Mouse (Mus musculus): ENCODE measurements around the gene Clpp. TPM values are rescaled to one million over a fixed set of nuclear protein-coding genes. Genes with fewer than 3 reads are reported as not detected.

Gene Clpp
- polyA plus RNA-seq, 1 experiment from 2014 or later: 165 TPM

DNA sequence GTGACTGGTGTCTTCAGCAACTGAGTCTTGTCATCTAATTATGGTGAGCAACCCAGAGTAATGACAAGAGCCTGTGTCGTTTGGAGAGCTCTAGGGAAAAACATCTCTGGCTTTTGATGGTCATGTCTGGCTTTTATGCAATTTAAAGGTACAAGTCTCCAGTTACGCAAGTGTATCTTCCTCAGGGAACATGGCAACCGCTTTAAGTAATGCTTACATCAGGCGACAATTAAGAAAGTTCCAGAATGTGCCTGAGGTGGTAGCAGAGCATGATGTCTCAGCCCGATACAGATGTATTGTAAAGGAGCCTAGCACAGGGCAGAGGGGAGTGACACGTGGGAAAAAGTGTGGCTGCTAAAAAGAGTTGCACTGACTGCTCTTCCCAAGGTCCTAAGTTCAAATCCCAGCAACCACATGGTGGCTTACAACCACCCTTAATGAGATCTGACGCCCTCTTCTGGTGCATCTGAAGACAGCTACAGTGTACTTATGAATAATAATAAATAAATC lies 1.1 kb upstream of the Clpp start:
- H3K27ac ChIP-seq: peak overlapping the region; percentile 81; the same call in 1 of the 2 replicates
- no peaks in the 10 kb centered on the region for H3K9me3 ChIP-seq (replicated peaks)
- WGBS: 68% methylated on average over 7 of the region's 7 CpGs
- peak overlapping the region; percentile 90; the same call in 1 of the 2 replicates for H3K9ac ChIP-seq
- peak overlapping the region; percentile 82 for H3K4me2 ChIP-seq
- H3K4me3 ChIP-seq (replicated peaks): peak overlapping the region; percentile 91
- H3K4me1 ChIP-seq: peaks cover 14% of the 10 kb centered on the region
- H3K27me3 ChIP-seq: no peaks in the 10 kb centered on the region
- no peak for ATAC-seq (replicated peaks; ENCODE audit: low FRiP score)
- H3K36me3 ChIP-seq: peaks cover 27% of the 10 kb centered on the region

DNA sequence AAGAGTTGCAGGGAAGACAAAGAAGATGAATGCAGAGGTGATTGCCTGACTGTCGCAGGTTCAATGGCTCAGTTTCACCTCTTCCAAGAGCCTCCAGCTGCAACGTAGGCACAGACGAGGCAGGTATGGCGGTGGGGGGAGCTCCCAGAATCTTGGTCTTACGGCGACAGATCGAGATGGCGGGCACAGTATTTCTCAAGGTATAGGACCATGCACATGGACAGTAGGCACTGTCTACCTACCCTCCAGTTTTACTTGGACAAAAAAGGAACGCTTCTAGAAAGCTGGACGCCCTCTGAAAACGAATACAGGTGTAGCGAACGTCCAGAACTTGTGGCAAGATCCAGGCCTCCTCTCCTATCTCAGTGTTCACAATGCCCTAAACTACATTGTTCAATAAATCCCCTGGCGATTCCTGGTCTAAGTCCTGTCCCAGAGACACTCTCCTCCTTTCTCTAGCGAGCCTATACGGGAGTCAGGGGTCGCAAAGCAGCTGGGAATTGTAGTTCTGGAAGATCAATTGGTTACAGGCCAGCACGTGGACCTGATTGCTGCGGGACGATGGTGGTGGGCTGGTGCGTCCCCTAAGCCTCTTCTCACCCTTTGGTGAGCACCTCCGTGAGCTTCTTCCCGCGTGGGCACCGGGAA lies 514 bp upstream of the Clpp start:
- H3K4me1 ChIP-seq: peaks cover 14% of the 10 kb centered on the region
- whole genome bisulfite sequencing: 4% methylated on average over 25 of the region's 25 CpGs
- peak overlapping the region; percentile 82 for H3K4me2 ChIP-seq
- peak overlapping the region; percentile 90 for H3K9ac ChIP-seq
- peaks cover 33% of the 10 kb centered on the region for H3K36me3 ChIP-seq
- ATAC-seq (replicated peaks; ENCODE audit: low FRiP score): peak; percentile 94
- H3K27me3 ChIP-seq: no peaks in the 10 kb centered on the region
- H3K27ac ChIP-seq: peak overlapping the region; percentile 81
- no peaks in the 10 kb centered on the region for H3K9me3 ChIP-seq (replicated peaks)
- peak overlapping the region; percentile 91 for H3K4me3 ChIP-seq (replicated peaks)

DNA sequence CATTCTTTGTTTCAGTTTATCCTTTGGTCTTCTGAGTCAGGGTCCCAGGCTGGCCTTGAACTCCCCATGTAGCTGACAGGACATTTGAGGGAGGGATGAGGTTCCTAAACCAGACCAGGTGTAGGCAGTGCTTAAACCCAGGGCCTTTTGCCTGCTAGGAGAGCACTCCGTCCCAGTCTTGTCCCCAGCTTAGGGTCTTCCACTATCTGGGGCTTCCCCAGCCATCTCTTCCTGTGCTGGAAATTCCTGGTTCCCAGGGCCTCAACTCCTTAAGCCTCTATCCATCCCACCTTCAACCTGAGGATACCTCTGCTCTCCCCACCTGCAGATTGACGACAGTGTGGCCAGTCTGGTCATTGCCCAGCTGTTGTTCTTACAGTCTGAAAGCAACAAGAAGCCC lies 861 bp downstream of the Clpp start:
- Histone ChIP-seq H3K4me2 (peak overlapping the region; percentile 82), H3K9ac (peak overlapping the region; percentile 90), H3K4me3 (replicated peaks) (peak overlapping the region; percentile 91), H3K4me1 (peaks cover 14% of the 10 kb centered on the region), H3K27me3 (no peaks in the 10 kb centered on the region), H3K9me3 (replicated peaks) (no peaks in the 10 kb centered on the region), H3K36me3 (peaks cover 47% of the 10 kb centered on the region), H3K27ac (no peak overlapping the region)
- ATAC-seq (replicated peaks; ENCODE audit: low FRiP score): no peak
- WGBS: 77% methylated on average over 2 of the region's 2 CpGs

DNA sequence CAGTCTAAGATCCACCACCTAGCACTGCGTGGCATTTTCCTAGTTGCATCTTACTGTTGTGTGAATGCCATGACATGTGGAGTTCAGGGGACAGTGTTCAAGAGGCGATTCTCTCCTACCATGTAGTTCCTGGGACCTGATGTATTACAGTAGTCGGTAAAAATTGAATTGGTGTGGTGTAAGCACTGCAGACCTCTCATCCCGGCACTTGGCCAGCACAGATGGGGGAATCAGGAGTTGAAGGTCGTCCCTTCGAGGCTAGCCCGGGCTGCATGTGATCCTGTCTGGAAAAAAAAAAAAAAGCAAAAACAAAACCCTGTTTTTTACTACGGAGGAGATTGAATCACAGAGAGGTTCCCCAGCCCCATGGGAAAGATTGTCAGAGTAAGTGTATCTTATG lies 4.9 kb downstream of the Clpp start:
- H3K4me1 ChIP-seq: peaks cover 22% of the 10 kb centered on the region
- H3K36me3 ChIP-seq: peaks cover 69% of the 10 kb centered on the region
- H3K27me3 ChIP-seq: no peaks in the 10 kb centered on the region
- H3K27ac ChIP-seq: no peak overlapping the region
- no peak overlapping the region for H3K4me3 ChIP-seq (replicated peaks)
- H3K4me2 ChIP-seq: no peak overlapping the region
- no peak overlapping the region for H3K9ac ChIP-seq
- WGBS: 88% methylated on average over 8 of the region's 8 CpGs
- ATAC-seq (replicated peaks; ENCODE audit: low FRiP score): no peak
- no peaks in the 10 kb centered on the region for H3K9me3 ChIP-seq (replicated peaks)

DNA sequence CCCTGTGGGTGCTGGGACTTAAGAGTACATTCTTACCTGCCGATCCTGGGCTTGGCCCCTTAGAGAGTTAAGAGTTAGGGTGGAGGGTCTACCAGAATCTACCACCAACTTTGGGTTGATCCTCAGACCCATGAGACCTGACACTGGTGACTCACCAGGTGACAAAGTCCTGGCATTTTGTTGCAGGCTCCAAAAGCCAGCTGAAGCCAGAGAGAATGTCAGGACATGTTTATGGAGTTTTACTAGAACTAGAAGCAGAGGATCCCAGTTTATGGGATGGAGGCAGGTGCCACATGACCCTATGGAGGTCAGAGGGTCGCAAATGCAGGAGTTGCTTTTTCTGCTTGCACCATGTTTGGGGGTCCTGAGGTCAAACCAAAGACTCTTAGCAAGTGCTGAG lies 6.4 kb downstream of the Clpp start:
- Histone ChIP-seq H3K4me2 (peak overlapping the region; percentile 82; the same call in 1 of the 2 replicates), H3K9me3 (replicated peaks) (no peaks in the 10 kb centered on the region), H3K36me3 (peaks cover 76% of the 10 kb centered on the region)

DNA sequence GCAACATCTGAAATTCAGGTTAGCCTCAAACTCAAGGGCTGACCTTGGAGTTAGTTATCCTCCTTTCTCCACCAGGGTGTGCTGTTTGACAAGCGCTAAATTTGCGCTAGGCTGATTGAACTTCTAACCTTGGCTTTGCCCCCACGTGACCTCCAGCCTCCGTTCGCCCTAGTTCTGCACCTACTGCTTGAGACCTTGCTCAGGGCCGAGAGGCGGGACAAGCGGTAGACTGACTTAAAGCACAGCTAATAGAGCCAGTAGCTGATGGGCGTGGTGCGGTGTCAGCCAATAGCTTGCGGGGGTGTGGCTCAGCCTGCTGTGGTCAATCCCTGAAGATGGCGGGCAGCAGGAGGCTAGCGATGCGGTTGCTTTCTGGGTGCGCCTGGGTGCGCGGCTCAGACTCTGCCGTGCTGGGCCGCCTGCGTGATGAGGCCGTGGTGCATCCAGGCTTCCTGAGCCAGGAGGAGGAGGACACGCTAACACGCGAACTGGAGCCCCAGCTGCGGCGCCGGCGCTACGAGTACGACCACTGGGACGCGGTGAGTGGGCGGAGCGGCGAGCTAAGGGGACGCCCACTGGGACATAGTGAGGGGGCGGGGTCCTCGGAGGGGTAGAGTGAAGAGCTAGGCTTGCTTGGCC lies 7.0 kb downstream of the Clpp start, which contains the start of gene Alkbh7:
Gene Alkbh7, plus strand, starts transcription at position 311 of the 639 bp plus-strand sequence.
- WGBS: under 1% methylated on average over 38 of the region's 38 CpGs
- Histone ChIP-seq H3K4me1 (peaks cover 10% of the 10 kb centered on the region), H3K4me2 (peak within 1 kb of the TSS; percentile 82), H3K27ac (peak within 1 kb of the TSS; percentile 90), H3K4me3 (replicated peaks) (peak within 1 kb of the TSS; percentile 88), H3K9me3 (replicated peaks) (no peaks in the 10 kb centered on the region), H3K9ac (peak within 1 kb of the TSS; percentile 61), H3K36me3 (peaks cover 69% of the 10 kb centered on the region), H3K27me3 (no peaks in the 10 kb centered on the region)
- ATAC-seq (replicated peaks; ENCODE audit: low FRiP score): peak; percentile 99

More for the DNA sequence above, 6.4 kb downstream of the Clpp start:
- Histone ChIP-seq H3K4me3 (replicated peaks) (no peak overlapping the region), H3K4me1 (peaks cover 13% of the 10 kb centered on the region), H3K9ac (no peak overlapping the region), H3K27ac (0 out of 2 replicates have a peak overlapping the region, but pooled peaks have one; percentile 90), H3K27me3 (no peaks in the 10 kb centered on the region)
- 76% methylated on average over 2 of the region's 2 CpGs for WGBS
- ATAC-seq (replicated peaks; ENCODE audit: low FRiP score): no peak

DNA sequence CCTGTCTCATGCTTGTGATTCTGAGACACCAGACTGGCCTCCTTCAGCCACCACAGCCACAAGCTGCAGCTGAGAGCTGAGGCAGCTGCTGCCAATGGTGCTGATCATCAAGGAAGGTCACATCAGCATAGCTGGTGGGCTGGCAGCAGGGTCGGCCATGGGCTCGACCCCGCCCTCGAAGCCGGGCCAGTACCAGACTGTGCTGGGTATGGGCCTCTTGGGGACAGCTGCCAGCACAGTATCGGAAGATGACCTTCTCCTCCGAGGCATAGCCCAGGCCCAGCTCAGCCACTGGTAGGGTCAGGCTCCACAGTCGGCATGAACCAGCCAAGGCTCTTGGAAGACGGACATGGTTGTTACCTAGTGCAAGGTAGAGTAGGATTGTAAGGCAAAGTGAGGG lies 9.3 kb downstream of the Clpp start:
- no peak overlapping the region for H3K4me3 ChIP-seq (replicated peaks)
- H3K27me3 ChIP-seq: no peaks in the 10 kb centered on the region
- H3K4me2 ChIP-seq: no peak overlapping the region
- H3K4me1 ChIP-seq: peaks cover 10% of the 10 kb centered on the region
- peaks cover 69% of the 10 kb centered on the region for H3K36me3 ChIP-seq
- H3K9ac ChIP-seq: no peak overlapping the region
- H3K9me3 ChIP-seq (replicated peaks): no peaks in the 10 kb centered on the region
- H3K27ac ChIP-seq: no peak overlapping the region
- no peak for ATAC-seq (replicated peaks; ENCODE audit: low FRiP score)
- WGBS: 95% methylated on average over 9 of the region's 9 CpGs

DNA sequence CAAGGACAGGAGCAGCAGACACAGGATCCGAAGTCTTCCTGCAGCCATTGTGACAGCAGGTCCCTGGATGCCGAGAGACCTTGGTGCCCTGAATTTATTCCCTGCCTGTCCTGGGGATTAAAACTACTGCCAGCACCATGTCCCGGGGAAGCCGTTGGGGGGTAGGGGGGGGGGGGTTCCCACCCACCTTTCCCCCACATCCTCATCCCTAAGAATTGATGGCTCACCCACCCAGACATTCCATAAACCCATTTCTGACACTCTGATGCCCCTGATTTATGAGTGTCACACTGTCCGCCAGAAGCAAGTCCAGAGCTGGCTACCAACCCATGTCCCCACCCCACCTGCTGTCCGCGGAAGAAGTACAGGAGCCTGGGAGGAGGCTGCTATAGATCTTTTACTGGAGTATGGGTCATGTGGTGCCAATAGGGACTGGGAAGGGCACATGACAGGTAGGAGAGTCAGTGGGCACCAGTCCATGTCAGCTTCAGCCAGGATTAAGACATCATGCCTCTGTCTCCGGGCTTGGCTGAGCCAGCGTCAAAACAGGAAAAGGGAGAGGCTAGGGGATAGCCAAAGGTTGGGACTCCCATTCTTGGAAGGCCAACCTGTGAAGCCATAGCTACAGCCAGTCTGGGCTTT lies 10.0 kb downstream of the Clpp start, which contains the start of gene Pspn:
Gene Pspn, minus strand, starts transcription at position 51 of the 642 bp plus-strand sequence.
- Histone ChIP-seq H3K9ac (no peak within 1 kb of the TSS), H3K4me3 (replicated peaks) (no peak within 1 kb of the TSS), H3K27me3 (no peaks in the 10 kb centered on the region), H3K27ac (no peak within 1 kb of the TSS), H3K4me2 (no peak within 1 kb of the TSS), H3K36me3 (peaks cover 69% of the 10 kb centered on the region), H3K4me1 (peaks cover 10% of the 10 kb centered on the region), H3K9me3 (replicated peaks) (no peaks in the 10 kb centered on the region)
- ATAC-seq (replicated peaks; ENCODE audit: low FRiP score): no peak
- 82% methylated on average over 9 of the region's 9 CpGs for WGBS

DNA sequence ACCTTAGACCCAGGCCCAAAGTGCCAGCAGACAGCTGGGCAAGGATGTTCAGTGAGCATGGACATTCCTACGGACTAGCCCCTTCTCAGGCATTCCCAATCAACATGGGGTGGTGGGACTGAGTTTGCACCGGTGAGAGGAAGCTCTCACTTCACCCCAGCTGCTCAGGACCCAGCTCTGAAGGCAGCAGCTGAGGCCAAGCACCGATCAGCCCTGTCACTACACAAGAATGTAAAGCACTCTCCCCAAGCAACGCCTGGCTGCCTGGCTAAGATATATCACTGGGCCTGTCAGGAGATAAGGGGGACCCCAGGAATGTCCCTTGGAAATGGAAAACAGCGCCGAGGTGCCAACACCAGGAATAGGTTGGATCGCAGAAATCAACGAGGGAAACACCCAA lies 11.1 kb downstream of the Clpp start:
- Histone ChIP-seq H3K4me1 (peaks cover 10% of the 10 kb centered on the region), H3K4me3 (replicated peaks) (no peak overlapping the region), H3K9ac (no peak overlapping the region), H3K4me2 (no peak overlapping the region), H3K27me3 (no peaks in the 10 kb centered on the region), H3K9me3 (replicated peaks) (no peaks in the 10 kb centered on the region), H3K27ac (no peak overlapping the region), H3K36me3 (peaks cover 69% of the 10 kb centered on the region)
- ATAC-seq (replicated peaks; ENCODE audit: low FRiP score): no peak
- WGBS: 66% methylated on average over 8 of the region's 8 CpGs

DNA sequence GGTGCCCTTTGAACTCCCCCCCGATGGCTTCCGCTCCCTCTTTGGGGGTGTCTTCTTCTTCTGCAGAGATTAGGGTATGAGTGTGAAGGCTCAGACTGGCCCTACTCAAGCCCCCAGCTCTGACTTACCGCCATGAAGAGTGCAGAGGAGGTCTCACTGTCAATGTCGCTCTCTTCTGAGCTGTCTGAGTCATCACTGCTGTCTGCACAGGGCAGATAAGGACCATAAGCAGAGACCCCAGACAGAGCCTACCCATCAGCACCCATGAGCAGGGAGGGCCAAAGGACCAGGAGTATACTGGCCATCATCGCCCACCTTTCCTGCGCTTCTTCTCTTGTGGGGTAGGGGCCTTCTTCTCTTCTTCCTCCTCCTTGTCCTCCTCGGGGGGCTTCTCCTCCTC lies 13.9 kb downstream of the Clpp start:
- peaks cover 87% of the 10 kb centered on the region for H3K36me3 ChIP-seq
- ATAC-seq (replicated peaks; ENCODE audit: low FRiP score): no peak
- WGBS: 92% methylated on average over 7 of the region's 7 CpGs
- H3K4me2 ChIP-seq: no peak overlapping the region
- no peaks in the 10 kb centered on the region for H3K4me1 ChIP-seq
- no peak overlapping the region for H3K27ac ChIP-seq
- no peak overlapping the region for H3K4me3 ChIP-seq (replicated peaks)
- H3K9me3 ChIP-seq (replicated peaks): no peaks in the 10 kb centered on the region
- H3K9ac ChIP-seq: no peak overlapping the region
- H3K27me3 ChIP-seq: no peaks in the 10 kb centered on the region

DNA sequence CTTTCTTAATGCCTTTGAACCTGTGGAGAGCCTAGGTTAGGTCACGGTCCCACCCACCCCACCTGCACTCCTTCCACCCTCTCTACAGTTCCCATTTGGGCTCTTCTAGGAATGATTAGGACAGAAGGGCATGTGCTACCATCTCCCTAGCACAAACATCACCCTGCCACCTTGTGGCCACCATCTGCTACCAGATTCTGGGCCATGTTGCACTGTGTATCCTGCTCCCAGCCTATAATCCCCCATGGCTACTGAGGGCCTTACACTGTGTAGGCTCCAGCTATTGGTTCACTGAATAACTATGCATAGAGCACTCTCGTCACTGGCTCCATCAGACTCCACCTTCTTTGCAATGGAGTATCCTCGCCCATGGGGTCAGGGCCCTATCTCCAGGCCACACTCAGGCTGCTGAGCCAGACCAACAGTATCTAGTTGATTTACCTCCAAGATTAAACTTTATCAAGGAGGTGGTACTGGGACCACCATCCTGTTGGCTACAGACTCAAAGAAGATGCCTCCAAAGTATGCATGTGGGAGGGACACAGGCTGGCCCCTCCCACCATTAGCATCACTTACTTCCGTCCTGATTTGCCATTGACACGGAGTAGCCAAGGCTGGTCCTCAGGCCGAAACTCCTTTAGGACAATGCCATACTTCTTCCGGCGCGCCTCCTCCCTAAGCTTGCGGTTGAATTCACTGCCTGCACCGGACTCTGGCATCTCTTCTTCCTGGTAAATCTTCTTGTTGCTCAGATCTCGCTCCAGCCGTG lies 17.2 kb downstream of the Clpp start:
- 94% methylated on average over 13 of the region's 13 CpGs for WGBS
- H3K4me2 ChIP-seq: no peak overlapping the region
- ATAC-seq (replicated peaks; ENCODE audit: low FRiP score): no peak
- no peak overlapping the region for H3K4me3 ChIP-seq (replicated peaks)
- no peaks in the 10 kb centered on the region for H3K9me3 ChIP-seq (replicated peaks)
- no peaks in the 10 kb centered on the region for H3K27me3 ChIP-seq
- H3K27ac ChIP-seq: no peak overlapping the region
- H3K9ac ChIP-seq: no peak overlapping the region
- H3K36me3 ChIP-seq: peaks cover 67% of the 10 kb centered on the region
- peaks cover 21% of the 10 kb centered on the region for H3K4me1 ChIP-seq
